ENCODE assay signal across 14 mouse cellular contexts in genomic region chr11:87750521-87750920, GRCm38 (mm10). TPM values are rescaled to one million over a fixed set of nuclear protein-coding genes. Genes with fewer than 3 reads are reported as not detected.
DNase-seq lines count a peak whose midpoint lies in the region; ATAC-seq and TF ChIP-seq lines count a peak whose summit lies in the region.
"Had no signal": no experiment of that assay in that cellular context is flagged by ENCODE, and none has a peak within 500 bp of the region (broad histone marks: within the 10 kb centered on the region; RNA-seq: fewer than 3 reads in every experiment).

No protein-coding gene starts in this region.

- TF ChIP-seq EP300 in CH12.LX (IDR thresholded peaks at IDR 0.05; ENCODE audit: low read length): no peak

- H3K36me3 ChIP-seq in heart, embryonic 16.5 days (ENCODE audit: control insufficient read depth, insufficient read depth): no peaks in the 10 kb centered on the region
- no peaks in the 10 kb centered on the region for H3K36me3 ChIP-seq in CH12.LX (replicated peaks in 1 of 2; ENCODE audit: control insufficient read depth in 1 of 2, insufficient read depth in 1 of 2, low read length in 1 of 2)
- H3K36me3 ChIP-seq in limb, embryonic 10.5 days: peaks cover 2% of the 10 kb centered on the region
- H3K36me3 ChIP-seq in splenic B cell, adult 2 months (ENCODE audit: control insufficient read depth, insufficient read depth, low read length, poor library complexity, severe bottlenecking): peaks cover under 1% of the 10 kb centered on the region; the same call in 1 of the 2 replicates
- H3K36me3 ChIP-seq in neural tube, embryonic 15.5 days: peaks cover 2% of the 10 kb centered on the region; the same call in 1 of the 2 replicates
- H3K36me3 ChIP-seq: hindbrain, embryonic 12.5 days had no signal

- no peaks in the 10 kb centered on the region for H3K27me3 ChIP-seq in heart, embryonic 16.5 days (ENCODE audit: control insufficient read depth, insufficient read depth, low read length)
- no peaks in the 10 kb centered on the region for H3K27me3 ChIP-seq in CH12.LX (replicated peaks)
- no peaks in the 10 kb centered on the region for H3K27me3 ChIP-seq in limb, embryonic 10.5 days (ENCODE audit: low read depth, poor library complexity, severe bottlenecking)
- H3K27me3 ChIP-seq in splenic B cell, adult 2 months (ENCODE audit: control insufficient read depth, insufficient read depth, low read length, poor library complexity, severe bottlenecking): no peaks in the 10 kb centered on the region
- H3K27me3 ChIP-seq in neural tube, embryonic 15.5 days (replicated peaks): no peaks in the 10 kb centered on the region
- H3K27me3 ChIP-seq: embryonic facial prominence, embryonic 13.5 days; hindbrain, embryonic 12.5 days; limb, embryonic 12.5 days; midbrain, embryonic 12.5 days had no signal

- no peaks in the 10 kb centered on the region for H3K4me1 ChIP-seq in heart, embryonic 16.5 days (ENCODE audit: control insufficient read depth, insufficient read depth, low read length)
- peaks cover 40 to 78% of the 10 kb centered on the region in 2 experiments for H3K4me1 ChIP-seq in CH12.LX (ENCODE audit: control insufficient read depth in 1 of 2, insufficient read depth in 2 of 2)
- peaks cover 20% of the 10 kb centered on the region for H3K4me1 ChIP-seq in limb, embryonic 10.5 days
- no peaks in the 10 kb centered on the region for H3K4me1 ChIP-seq in neural tube, embryonic 15.5 days
- H3K4me1 ChIP-seq: hindbrain, embryonic 12.5 days; midbrain, embryonic 12.5 days had no signal

- no peak for TF ChIP-seq RAD21 in CH12.LX (IDR thresholded peaks at IDR 0.05; ENCODE audit: low read depth, low read length)

- DNase-seq in heart, adult 9 months (ENCODE audit: low spot score in 2 of 2): no peak
- DNase-seq in CH12.LX (ENCODE audit: extremely low read depth): peak; percentile 81
- DNase-seq in limb, embryonic 10.5 days (ENCODE audit: low spot score): no peak
- peak; percentile 59 for DNase-seq in splenic B cell, adult 2 months (ENCODE audit: low read depth, low spot score)
- DNase-seq in layer of hippocampus, adult 9-10 months (ENCODE audit: low spot score): no peak
- no peak for DNase-seq in B cell, adult 2 months
- DNase-seq: cerebellum, adult 18-20 months; kidney, postnatal 36 days had no signal

- 0 out of 2 replicates have a peak, but pooled peaks have one; percentile 0 for TF ChIP-seq POLR2A in CH12.LX (IDR thresholded peaks at IDR 0.05; ENCODE audit: low read depth, low read length)

- H3K9ac ChIP-seq in heart, embryonic 16.5 days (ENCODE audit: low read length): no peak overlapping the region
- H3K9ac ChIP-seq in CH12.LX (ENCODE audit: insufficient read depth, low read depth): peak overlapping the region; percentile 86
- no peak overlapping the region for H3K9ac ChIP-seq in neural tube, embryonic 15.5 days (replicated peaks)
- H3K9ac ChIP-seq: embryonic facial prominence, embryonic 13.5 days; hindbrain, embryonic 12.5 days; limb, embryonic 12.5 days; midbrain, embryonic 12.5 days had no signal

- ATAC-seq in heart, embryonic 16.5 days (replicated peaks; ENCODE audit: extremely low read depth, insufficient read depth, low FRiP score): no peak
- no peak for ATAC-seq in neural tube, embryonic 15.5 days (ENCODE audit: low FRiP score)

- no peaks in the 10 kb centered on the region for H3K9me3 ChIP-seq in heart, embryonic 16.5 days (replicated peaks; ENCODE audit: control insufficient read depth, low read length)
- H3K9me3 ChIP-seq in CH12.LX (replicated peaks; ENCODE audit: low read length): no peaks in the 10 kb centered on the region
- no peaks in the 10 kb centered on the region for H3K9me3 ChIP-seq in limb, embryonic 10.5 days (replicated peaks)
- H3K9me3 ChIP-seq in neural tube, embryonic 15.5 days (replicated peaks): no peaks in the 10 kb centered on the region
- H3K9me3 ChIP-seq: embryonic facial prominence, embryonic 13.5 days; hindbrain, embryonic 12.5 days; limb, embryonic 12.5 days; midbrain, embryonic 12.5 days had no signal

- H3K79me2 ChIP-seq in CH12.LX (replicated peaks; ENCODE audit: control insufficient read depth, extremely low read depth, insufficient read depth, poor library complexity, severe bottlenecking): peaks cover 16% of the 10 kb centered on the region

- dilution Hi-C loops in CH12.LX (cut with MboI; ENCODE audit: extremely low pct_ligation_motif_present, extremely low pct_unique_long_range_greater_than_20kb, low sequenced_read_pairs): no loop called here

- TF ChIP-seq CTCF in CH12.LX (conservative IDR thresholded peaks at IDR 0.05 in 1 of 2, IDR thresholded peaks at IDR 0.05 in 1 of 2; ENCODE audit: low read depth in 2 of 2, low read length in 2 of 2): no peak

- peak overlapping the region; percentile 43 for H3K4me2 ChIP-seq in heart, embryonic 16.5 days (ENCODE audit: low read depth, low read length)
- H3K4me2 ChIP-seq in CH12.LX (ENCODE audit: insufficient read depth, low read depth, poor library complexity, severe bottlenecking): peak overlapping the region; percentile 86
- H3K4me2 ChIP-seq in neural tube, embryonic 15.5 days: no peak overlapping the region
- H3K4me2 ChIP-seq: embryonic facial prominence, embryonic 13.5 days; hindbrain, embryonic 12.5 days; limb, embryonic 12.5 days; midbrain, embryonic 12.5 days had no signal

- H3K4me3 ChIP-seq in heart, embryonic 16.5 days (ENCODE audit: low read length): peak overlapping the region; percentile 1; the same call in 1 of the 2 replicates
- peak overlapping the region; percentile 25 to 58 (median 54) for H3K4me3 ChIP-seq in CH12.LX (replicated peaks in 1 of 3; ENCODE audit: low read depth in 2 of 3, low read length in 2 of 3, poor library complexity in 1 of 3)
- H3K4me3 ChIP-seq in limb, embryonic 10.5 days: no peak overlapping the region
- H3K4me3 ChIP-seq in neural tube, embryonic 15.5 days (replicated peaks): no peak overlapping the region
- H3K4me3 ChIP-seq: embryonic facial prominence, embryonic 13.5 days; hindbrain, embryonic 12.5 days; limb, embryonic 12.5 days; midbrain, embryonic 12.5 days had no signal

- in situ Hi-C loops in CH12.LX (cut with MboI; ENCODE audit: low pct_ligation_motif_present, low pct_unique_long_range_greater_than_20kb, low sequenced_read_pairs): loop anchor here (5.0 kb wide), 1 partner anchor 88 kb away; the partner anchor contains the start of gene Rnf43

- H3K27ac ChIP-seq in heart, embryonic 16.5 days (ENCODE audit: low read length): peak overlapping the region; percentile 47; the same call in 1 of the 2 replicates
- peak overlapping the region; percentile 98 for H3K27ac ChIP-seq in CH12.LX (ENCODE audit: insufficient read depth, low read depth)
- H3K27ac ChIP-seq in limb, embryonic 10.5 days: peak overlapping the region; percentile 50; the same call in 1 of the 2 replicates
- H3K27ac ChIP-seq in neural tube, embryonic 15.5 days (replicated peaks): no peak overlapping the region
- H3K27ac ChIP-seq: embryonic facial prominence, embryonic 13.5 days; hindbrain, embryonic 12.5 days; limb, embryonic 12.5 days; midbrain, embryonic 12.5 days had no signal

- 56% methylated on average over 3 of the region's 3 CpGs for WGBS in heart, embryonic 16.5 days
- WGBS in limb, embryonic 10.5 days: 89% methylated on average over 3 of the region's 3 CpGs
- WGBS in neural tube, embryonic 15.5 days: 83% methylated on average over 3 of the region's 3 CpGs

TF ChIP-seq in CH12.LX, 34 proteins besides CTCF, POLR2A, EP300 and RAD21:
- TF ChIP-seq ELF1 (IDR thresholded peaks at IDR 0.05; ENCODE audit: low read depth, low read length): no peak
- peak; percentile 82 for TF ChIP-seq TBP (conservative IDR thresholded peaks at IDR 0.05; ENCODE audit: low read depth, low read length)
- no peak for TF ChIP-seq CHD2 (IDR thresholded peaks at IDR 0.05; ENCODE audit: low read length)

RNA-seq across cellular contexts. Expression of gene Tspoap1, which starts 9.8 kb away (rescaled TPM):
- polyA plus RNA-seq in heart, embryonic 16.5 days (2015; fragmentation: Nextera tagmentation; extraction: Ambion mirVana): 1.1 and 1.2 TPM in 2 replicates
- total RNA-seq in CH12.LX (2012; rRNA removed) (19.9 and 36.9 TPM in 2 replicates), CH12.LX (2014; rRNA removed) (12.8 and 16.5 TPM in 2 replicates)
- polyA plus RNA-seq in CH12.LX (2012; ENCODE audit: insufficient read length, low read depth): 11.6 and 12.3 TPM in 2 replicates
- 0.74 and 2.9 TPM in 2 replicates for polyA plus RNA-seq in limb, embryonic 10.5 days (2016; fragmentation: Nextera tagmentation; extraction: Ambion mirVana)
- 34.5 and 43.8 TPM in 2 replicates for polyA plus RNA-seq in neural tube, embryonic 15.5 days (2015; fragmentation: Nextera tagmentation; extraction: Ambion mirVana)

RNA-seq across cellular contexts. Expression of gene Supt4a, which starts 13.2 kb away (rescaled TPM):
- polyA plus RNA-seq in heart, embryonic 16.5 days (2015; fragmentation: Nextera tagmentation; extraction: Ambion mirVana): 100 and 111 TPM in 2 replicates
- 241 and 287 TPM in 2 replicates for total RNA-seq in CH12.LX (2012; rRNA removed)
- 251 and 256 TPM in 2 replicates for total RNA-seq in CH12.LX (2014; rRNA removed)
- 220 and 229 TPM in 2 replicates for polyA plus RNA-seq in CH12.LX (2012; ENCODE audit: insufficient read length, low read depth)
- 187 and 191 TPM in 2 replicates for polyA plus RNA-seq in limb, embryonic 10.5 days (2016; fragmentation: Nextera tagmentation; extraction: Ambion mirVana)
- polyA plus RNA-seq in neural tube, embryonic 15.5 days (2015; fragmentation: Nextera tagmentation; extraction: Ambion mirVana): 129 and 144 TPM in 2 replicates

RNA-seq across cellular contexts. Expression of gene Mpo, which starts 42.9 kb away (rescaled TPM):
- polyA plus RNA-seq in heart, embryonic 16.5 days (2015; fragmentation: Nextera tagmentation; extraction: Ambion mirVana): 1.0 and 2.9 TPM in 2 replicates
- total RNA-seq in CH12.LX (2012; rRNA removed) (not detected in 2 replicates), CH12.LX (2014; rRNA removed) (not detected in 2 replicates)
- polyA plus RNA-seq in CH12.LX (2012; ENCODE audit: insufficient read length, low read depth): not detected in 2 replicates
- 2.8 and 4.0 TPM in 2 replicates for polyA plus RNA-seq in limb, embryonic 10.5 days (2016; fragmentation: Nextera tagmentation; extraction: Ambion mirVana)
- polyA plus RNA-seq in neural tube, embryonic 15.5 days (2015; fragmentation: Nextera tagmentation; extraction: Ambion mirVana): 0.51 and 2.5 TPM in 2 replicates

Comparison
In these comparisons a context has a peak if more than half of its experiments do, and no peak if none do; other contexts are left out.
1. H3K4me3 ChIP-seq: peak in heart, embryonic 16.5 days (single experiment) and CH12.LX (3 of 3); none in limb, embryonic 10.5 days (single experiment) and neural tube, embryonic 15.5 days (single experiment).
2. DNase-seq: peak in CH12.LX (single experiment) and splenic B cell, adult 2 months (single experiment); none in heart, adult 9 months (0 of 2), limb, embryonic 10.5 days (single experiment), layer of hippocampus, adult 9-10 months (single experiment) and B cell, adult 2 months (0 of 2).